ENCODE assay signal across 14 mouse cellular contexts in genomic region chr2:135885607-135886006, GRCm38 (mm10).
DNase-seq lines count a peak whose midpoint lies in the region; ATAC-seq lines count a peak whose summit lies in the region.
"Had no signal": no experiment of that assay in that cellular context is flagged by ENCODE, and none has a peak within 500 bp of the region (broad histone marks: within the 10 kb centered on the region; RNA-seq: fewer than 3 reads in every experiment).

No protein-coding gene starts in this region.

- no peak overlapping the region for H3K4me3 ChIP-seq in embryonic facial prominence, embryonic 14.5 days (ENCODE audit: low read depth, low read length)
- H3K4me3 ChIP-seq in embryonic facial prominence, embryonic 10.5 days: no peak overlapping the region
- H3K4me3 ChIP-seq: forebrain, embryonic 10.5 days; hindbrain, embryonic 10.5 days; layer of hippocampus, adult 2 months; liver, embryonic 13.5 days had no signal

- H3K9ac ChIP-seq in embryonic facial prominence, embryonic 14.5 days (ENCODE audit: low read depth, low read length): no peak overlapping the region
- H3K9ac ChIP-seq: liver, embryonic 13.5 days had no signal

- H3K9me3 ChIP-seq in embryonic facial prominence, embryonic 14.5 days (ENCODE audit: control insufficient read depth, low read length): no peaks in the 10 kb centered on the region
- H3K9me3 ChIP-seq in embryonic facial prominence, embryonic 10.5 days: no peaks in the 10 kb centered on the region
- H3K9me3 ChIP-seq: forebrain, embryonic 10.5 days; hindbrain, embryonic 10.5 days; liver, embryonic 13.5 days had no signal

- H3K27ac ChIP-seq in embryonic facial prominence, embryonic 14.5 days (replicated peaks; ENCODE audit: low read depth, low read length): no peak overlapping the region
- H3K27ac ChIP-seq in embryonic facial prominence, embryonic 10.5 days (replicated peaks): no peak overlapping the region
- H3K27ac ChIP-seq: forebrain, embryonic 10.5 days; hindbrain, embryonic 10.5 days; layer of hippocampus, adult 2 months; liver, embryonic 13.5 days had no signal

- 48% methylated on average over 6 of the region's 6 CpGs for WGBS in embryonic facial prominence, embryonic 14.5 days
- 84% methylated on average over 6 of the region's 6 CpGs for WGBS in embryonic facial prominence, embryonic 10.5 days

- no peaks in the 10 kb centered on the region for H3K36me3 ChIP-seq in embryonic facial prominence, embryonic 14.5 days (ENCODE audit: control insufficient read depth, insufficient read depth, low read length)
- no peaks in the 10 kb centered on the region for H3K36me3 ChIP-seq in embryonic facial prominence, embryonic 10.5 days (replicated peaks)
- H3K36me3 ChIP-seq: forebrain, embryonic 10.5 days; hindbrain, embryonic 10.5 days; liver, embryonic 13.5 days had no signal

- DNase-seq in embryonic facial prominence, embryonic 14.5 days (ENCODE audit: low spot score): peak; percentile 43
- no peak for DNase-seq in embryonic facial prominence, embryonic 10.5 days (ENCODE audit: low spot score)
- peak; percentile 22 to 38 for DNase-seq in kidney, postnatal 4 days
- DNase-seq in kidney, postnatal 14 days: no peak
- DNase-seq in cerebellum, adult 18-20 months: peak; percentile 62 to 64
- peak; percentile 50 for DNase-seq in mesoderm, embryonic 11.5 days (ENCODE audit: low read depth, low spot score)
- no peak for DNase-seq in testis, postnatal 10 days (ENCODE audit: low spot score)
- no peak for DNase-seq in spleen, adult 18-20 months
- DNase-seq: B cell, adult 2 months; liver, embryonic 13.5 days; midbrain, embryonic 14.5 days had no signal

- no peak overlapping the region for H3K4me2 ChIP-seq in embryonic facial prominence, embryonic 14.5 days (ENCODE audit: low read depth, low read length)
- H3K4me2 ChIP-seq: liver, embryonic 13.5 days had no signal

- no peak for ATAC-seq in embryonic facial prominence, embryonic 14.5 days (ENCODE audit: low read depth)

- no peaks in the 10 kb centered on the region for H3K4me1 ChIP-seq in embryonic facial prominence, embryonic 14.5 days (ENCODE audit: control insufficient read depth, insufficient read depth, low read length)
- H3K4me1 ChIP-seq in embryonic facial prominence, embryonic 10.5 days: peaks cover 9% of the 10 kb centered on the region

- no peaks in the 10 kb centered on the region for H3K27me3 ChIP-seq in embryonic facial prominence, embryonic 14.5 days (replicated peaks; ENCODE audit: control insufficient read depth, insufficient read depth, low read length)
- no peaks in the 10 kb centered on the region for H3K27me3 ChIP-seq in embryonic facial prominence, embryonic 10.5 days (replicated peaks; ENCODE audit: low read depth, poor library complexity, severe bottlenecking)
- H3K27me3 ChIP-seq: liver, embryonic 13.5 days had no signal

Comparison
In these comparisons a context has a peak if more than half of its experiments do, and no peak if none do; other contexts are left out.
1. DNase-seq: peak in embryonic facial prominence, embryonic 14.5 days (single experiment), kidney, postnatal 4 days (2 of 2), cerebellum, adult 18-20 months (2 of 2) and mesoderm, embryonic 11.5 days (single experiment); none in embryonic facial prominence, embryonic 10.5 days (single experiment), kidney, postnatal 14 days (single experiment), testis, postnatal 10 days (single experiment) and spleen, adult 18-20 months (0 of 2).